Mouse (Mus musculus): ENCODE results near the gene Iah1. TPM values are rescaled to one million over a fixed set of nuclear protein-coding genes. Genes with fewer than 3 reads are reported as not detected.
A peak's percentile ranks its signal among the peaks of the same experiment; 100 is the strongest.

The Iah1 gene
- total RNA-seq, 1 experiment from 2014 or later: 70.2 TPM

DNA sequence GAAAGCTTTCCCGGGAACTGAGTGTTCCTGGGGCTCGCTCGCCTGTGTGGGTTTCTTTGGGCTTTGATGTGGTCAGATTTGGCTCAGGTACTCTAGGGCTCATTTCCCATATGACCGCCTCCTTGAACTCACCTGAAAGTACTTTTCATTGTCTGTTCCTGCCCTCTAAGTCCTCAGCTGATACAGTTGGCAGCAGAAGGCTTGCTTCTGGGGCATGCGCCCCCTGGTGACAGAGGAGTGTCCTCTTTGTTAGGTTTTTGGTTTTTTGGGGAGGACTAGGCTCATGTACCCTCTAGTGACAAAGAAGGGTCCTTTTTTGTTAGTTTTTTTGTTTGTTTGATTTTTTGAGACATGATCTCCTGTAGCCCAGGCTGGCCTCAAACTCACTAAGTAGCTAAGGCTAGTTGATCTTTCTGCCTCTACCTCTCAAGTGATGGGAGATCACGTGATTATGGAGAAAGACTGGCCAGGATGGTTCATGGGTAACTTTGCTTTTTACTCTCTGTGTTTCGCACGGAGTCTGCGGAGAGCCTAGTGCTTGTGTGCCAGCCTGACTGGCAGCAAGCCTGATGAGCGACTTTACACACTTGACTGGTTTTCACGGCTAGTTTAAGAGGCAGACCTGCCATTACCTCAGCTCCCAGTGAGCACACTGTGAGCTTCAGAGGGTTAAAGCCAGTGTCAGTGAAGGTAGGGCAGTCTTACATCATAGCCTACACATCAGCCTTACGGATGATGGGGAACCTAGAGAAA is 2.1 kb downstream of the Iah1 start:
- DNase-seq: peak; percentile 67

GRCm38 (mm10) chr12:21320317-21320716 is 4.1 kb downstream of the Iah1 start:
- DNase-seq: no peak

- DNase-seq: no peak
These were observed 5.0 kb downstream of the Iah1 start for GRCm38 (mm10) chr12:21321170-21321569.

DNA sequence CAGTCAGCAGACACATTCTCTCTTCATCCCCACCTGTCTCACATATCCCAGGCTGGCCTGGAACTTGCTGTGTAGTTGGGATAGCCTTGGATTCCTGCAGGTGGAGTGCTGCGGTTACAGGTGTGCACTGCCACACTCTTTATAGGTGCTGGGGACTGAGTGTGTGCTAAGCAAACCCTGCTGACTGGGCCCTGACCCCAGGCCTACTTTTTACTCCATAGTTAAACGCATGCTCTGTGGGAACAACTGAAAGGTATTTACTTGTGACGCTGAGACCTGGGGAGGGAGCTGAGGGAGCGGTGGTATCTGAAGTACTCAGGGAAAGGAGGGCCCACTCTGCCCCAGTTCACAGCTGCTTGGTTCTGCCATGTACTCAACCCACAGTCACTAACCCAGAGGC is 6.1 kb downstream of the Iah1 start:
- no peak for DNase-seq

DNA sequence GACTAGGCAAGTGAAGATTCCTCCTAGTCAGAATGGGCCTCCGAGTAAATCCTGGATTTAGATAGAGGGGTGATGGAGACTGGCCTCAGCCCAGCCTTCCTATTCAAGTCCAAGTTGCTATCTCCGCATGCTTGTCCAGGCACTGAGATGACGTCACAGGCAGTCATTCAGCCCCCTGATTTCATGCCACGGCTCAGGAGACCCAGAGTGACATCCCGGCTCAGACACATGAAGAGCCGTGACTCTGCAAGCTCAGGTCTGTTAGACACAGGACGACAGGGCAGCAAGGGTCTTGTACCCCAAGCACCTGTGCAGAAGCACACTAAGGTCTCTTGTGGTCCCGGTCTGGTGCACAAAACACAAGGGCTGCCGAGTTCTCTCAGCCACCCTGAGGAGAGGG is 6.7 kb downstream of the Iah1 start:
- DNase-seq: no peak

- DNase-seq: no peak
These were observed 7.9 kb downstream of the Iah1 start for GRCm38 (mm10) chr12:21324101-21324500.

DNA sequence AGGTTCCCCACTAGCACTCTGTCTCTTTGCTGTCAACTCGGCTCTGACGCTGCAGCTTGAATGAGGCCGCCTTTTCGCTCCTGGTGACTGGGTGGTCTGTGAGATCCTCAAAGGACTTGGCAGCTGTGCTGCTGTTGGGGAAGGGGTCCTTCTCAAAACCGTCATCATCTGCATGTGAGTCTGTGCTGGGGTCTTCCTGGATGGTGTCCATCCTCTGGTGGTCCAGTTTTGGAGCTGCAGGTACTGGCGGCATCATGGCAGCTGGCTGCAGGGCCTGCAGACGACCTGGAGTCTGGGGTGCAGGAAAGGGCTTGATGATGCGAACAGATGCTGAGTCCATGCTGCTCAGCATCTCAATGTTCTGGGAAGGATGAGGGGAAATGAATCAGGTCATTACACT is 9.1 kb downstream of the Iah1 start:
- no peak for DNase-seq

GRCm38 (mm10) chr12:21326325-21326724 is 10.1 kb downstream of the Iah1 start:
- peak; percentile 14 for DNase-seq

- DNase-seq: no peak
These were observed 13.6 kb downstream of the Iah1 start for GRCm38 (mm10) chr12:21329661-21330400.

- DNase-seq: no peak
These were observed 14.9 kb downstream of the Iah1 start for GRCm38 (mm10) chr12:21330961-21331576.

- no peak for DNase-seq
These were observed 15.5 kb downstream of the Iah1 start for GRCm38 (mm10) chr12:21331711-21332110.

DNA sequence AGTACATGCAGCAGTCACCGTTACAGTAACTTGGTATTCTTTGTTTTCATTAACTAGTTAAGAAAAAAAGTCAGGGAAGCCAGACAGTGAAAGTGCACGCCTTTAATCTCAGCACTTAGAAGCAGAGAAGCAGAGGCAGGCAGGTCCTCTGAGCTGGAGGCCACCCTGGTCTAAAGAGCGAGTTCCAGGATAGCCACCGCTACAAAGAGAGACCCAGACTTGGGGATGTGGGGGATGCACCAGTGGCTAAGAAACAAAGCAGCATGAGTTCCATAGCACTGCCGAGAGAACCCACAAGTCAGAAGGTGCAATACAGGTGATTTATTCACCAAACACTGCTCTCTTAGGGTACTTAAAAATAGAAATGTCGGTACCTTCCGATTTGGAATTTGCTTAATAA is 16.8 kb downstream of the Iah1 start:
- no peak for DNase-seq

- no peak for DNase-seq
These were observed 17.6 kb downstream of the Iah1 start for GRCm38 (mm10) chr12:21333766-21334165.

- DNase-seq: no peak
These were observed 19.7 kb downstream of the Iah1 start for GRCm38 (mm10) chr12:21335869-21336268.

- DNase-seq: no peak
These were observed 21.0 kb downstream of the Iah1 start for GRCm38 (mm10) chr12:21337171-21337570.

GRCm38 (mm10) chr12:21340674-21341073 is 24.5 kb downstream of the Iah1 start:
- DNase-seq: no peak

GRCm38 (mm10) chr12:21346972-21347371 is 30.8 kb downstream of the Iah1 start:
- no peak for DNase-seq

- no peak for DNase-seq
These were observed 34.1 kb downstream of the Iah1 start for GRCm38 (mm10) chr12:21350113-21350876.

- no peak for DNase-seq
These were observed 37.5 kb downstream of the Iah1 start for GRCm38 (mm10) chr12:21353681-21354080.

DNA sequence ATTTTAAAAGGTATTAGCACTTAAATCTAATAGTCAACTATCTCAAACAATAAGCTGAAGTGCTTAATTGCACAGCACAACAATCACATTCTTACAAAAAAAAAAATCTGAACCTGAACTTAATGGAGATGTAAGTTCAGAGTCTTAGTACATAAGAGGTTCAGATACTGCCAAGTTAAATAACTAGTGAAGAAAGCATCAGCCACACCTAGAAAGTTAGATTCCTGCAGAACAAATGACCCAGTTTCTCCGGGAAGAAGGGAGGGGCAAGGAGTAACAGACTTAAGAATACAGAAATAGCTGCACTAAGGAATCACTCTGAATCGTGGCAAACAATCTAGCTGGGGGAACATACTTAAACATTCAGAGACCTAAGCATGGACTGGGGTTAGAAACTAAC is 46.5 kb downstream of the Iah1 start:
- no peak for DNase-seq

DNA sequence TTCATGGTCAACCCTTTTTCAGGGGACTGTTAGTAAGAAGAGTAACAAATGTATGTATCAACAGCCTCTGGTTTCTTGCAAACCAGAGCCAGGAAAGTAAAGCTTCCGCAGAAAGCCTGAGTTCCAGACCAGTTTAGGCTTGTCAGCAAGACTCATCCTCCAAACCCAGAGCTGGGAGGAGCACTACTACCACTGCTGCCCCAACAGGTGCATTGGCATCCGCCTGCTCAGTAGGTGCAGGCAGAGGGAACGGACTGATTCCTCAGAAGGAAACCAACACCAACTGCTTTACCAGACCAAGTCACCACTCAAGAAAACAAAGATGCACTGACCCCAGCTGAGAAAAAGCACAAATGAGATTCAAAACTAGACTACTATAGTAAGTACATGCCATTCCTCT is 47.0 kb downstream of the Iah1 start:
- DNase-seq: no peak

- no peak for DNase-seq
These were observed 48.6 kb downstream of the Iah1 start for GRCm38 (mm10) chr12:21364624-21365435.
